Mouse (Mus musculus): ENCODE measurements around the gene Pald1.

DNA sequence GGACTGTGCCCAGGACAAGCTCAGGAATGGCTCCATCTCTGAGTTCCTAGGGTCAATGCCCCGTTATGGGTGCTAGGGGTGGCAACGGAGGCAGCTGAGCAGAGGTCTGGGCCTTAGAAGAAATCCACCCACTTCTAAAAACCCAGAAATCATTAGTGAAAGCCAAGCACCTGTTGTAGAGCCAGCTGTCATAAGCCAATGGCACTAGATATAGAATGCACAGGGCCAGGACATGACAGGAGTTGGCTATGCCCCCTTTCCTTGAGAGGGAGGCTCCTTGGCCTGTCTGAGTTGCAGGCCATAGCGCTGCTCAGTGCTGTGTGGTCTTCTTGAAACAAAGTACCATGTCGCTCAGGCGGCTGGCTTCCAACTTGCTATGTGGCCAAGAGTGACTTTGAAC, 17.1 kb upstream of the Pald1 start:
- TF ChIP-seq CTCF (IDR thresholded peaks at IDR 0.05) (no peak), POLR2A (IDR thresholded peaks at IDR 0.05; ENCODE audit: insufficient read depth, low read depth, low read length) (no peak), EP300 (IDR thresholded peaks at IDR 0.05; ENCODE audit: insufficient read depth, low read depth, low read length) (no peak)
